Mouse (Mus musculus) liver, embryonic 12.5 days (tissue): ENCODE data around the gene Crtc3. TPM values are rescaled to one million over a fixed set of nuclear protein-coding genes. Genes with fewer than 3 reads are reported as not detected.

ENCODE experiments used
- ATAC-seq: fragments of 200-750 bp; cut with Nextera tagmentation; 2 replicates; pipeline ENCODE4 v1.8.0; 2017; ENCODE audit warnings: moderate number of reproducible peaks, mild to moderate bottlenecking, moderate library complexity
- H3K27ac ChIP-seq: fragments of 300-500 bp; sonication (generic); 2 replicates; pipeline ENCODE4 v1.5.1; 2016; ENCODE audit warnings: mild to moderate bottlenecking
- H3K27me3 ChIP-seq: fragments of 300-500 bp; sonication (generic); replicated peaks from 2 replicates; pipeline ENCODE4 v1.6.1; 2016; ENCODE audit warnings: mild to moderate bottlenecking, moderate library complexity
- H3K36me3 ChIP-seq: fragments of 300-500 bp; sonication (generic); 2 replicates; pipeline ENCODE4 v1.6.1; 2016; ENCODE audit warnings: mild to moderate bottlenecking, moderate library complexity
- H3K4me1 ChIP-seq: fragments of 300-500 bp; sonication (generic); 2 replicates; pipeline ENCODE4 v1.6.1; 2016
- H3K4me2 ChIP-seq: fragments of 300-500 bp; sonication (generic); 2 replicates; pipeline ENCODE4 v1.6.1; 2016; ENCODE audit warnings: mild to moderate bottlenecking, moderate library complexity
- H3K4me3 ChIP-seq: fragments of 300-500 bp; sonication (generic); 2 replicates; pipeline ENCODE4 v1.5.1; 2016; ENCODE audit warnings: mild to moderate bottlenecking, moderate library complexity
- H3K9ac ChIP-seq: fragments of 300-500 bp; sonication (generic); 2 replicates; pipeline ENCODE4 v1.6.1; 2016; ENCODE audit warnings: mild to moderate bottlenecking, moderate library complexity
- H3K9me3 ChIP-seq: fragments of 300-500 bp; sonication (generic); replicated peaks from 2 replicates; pipeline ENCODE4 v1.6.1; 2016; ENCODE audit warnings: mild to moderate bottlenecking, moderate library complexity
- WGBS: fragments of 180-500 bp; shearing (Covaris S2); methylation state at CpG from one replicate; pipeline ENCODE4 v1.1.7; 2016; ENCODE audit not compliant: insufficient replicate concordance; 5-methylcytosine and 5-hydroxymethylcytosine counted together
- polyA plus RNA-seq: library from polyadenylated mRNA; unstranded; fragments of >200 nt; fragmentation: Nextera tagmentation; extraction: Ambion mirVana; gene quantifications from 2 replicates; pipeline ENCODE4 v1.2.1, GENCODE M21; 2016

Gene Crtc3
- polyA plus RNA-seq, 1 experiment from 2014 or later = 7.1 TPM

- peak overlapping the region; percentile 49 for H3K4me2 ChIP-seq
- 0 out of 2 replicates have a peak, but pooled peaks cover 6% of the 10 kb centered on the region for H3K9me3 ChIP-seq
- ATAC-seq = peak; percentile 66
- H3K27me3 ChIP-seq = no peaks in the 10 kb centered on the region; the same call in 1 of the 2 replicates
- 0 out of 2 replicates have a peak overlapping the region, but pooled peaks have one; percentile 10 for H3K4me3 ChIP-seq
- H3K36me3 ChIP-seq = no peaks in the 10 kb centered on the region
- peaks cover 44% of the 10 kb centered on the region for H3K4me1 ChIP-seq
- WGBS = 7% methylated on average over 12 of the region's 12 CpGs
- H3K27ac ChIP-seq = no peak overlapping the region
- H3K9ac ChIP-seq = no peak overlapping the region; the same call in 1 of the 2 replicates
Observed at GRCm38 (mm10) chr7:80680218-80680847, 8.3 kb downstream of the Crtc3 start.

GRCm38 (mm10) chr7:80672323-80672722, 16.4 kb downstream of the Crtc3 start:
- Histone ChIP-seq H3K9ac (no peak overlapping the region), H3K4me2 (no peak overlapping the region), H3K36me3 (0 out of 2 replicates have a peak, but pooled peaks cover 2% of the 10 kb centered on the region), H3K4me3 (no peak overlapping the region), H3K27ac (0 out of 2 replicates have a peak overlapping the region, but pooled peaks have one; percentile 9), H3K27me3 (no peaks in the 10 kb centered on the region), H3K4me1 (peaks cover 45% of the 10 kb centered on the region), H3K9me3 (no peaks in the 10 kb centered on the region)
- no peak for ATAC-seq
- 40% methylated on average over 3 of the region's 3 CpGs for WGBS

GRCm38 (mm10) chr7:80670889-80671288, 17.8 kb downstream of the Crtc3 start:
- WGBS = 79% methylated on average over 6 of the region's 6 CpGs
- H3K27me3 ChIP-seq = no peaks in the 10 kb centered on the region
- no peak for ATAC-seq

GRCm38 (mm10) chr7:80667190-80667589, 21.5 kb downstream of the Crtc3 start:
- Histone ChIP-seq H3K9ac (peak overlapping the region; percentile 37), H3K4me3 (peak overlapping the region; percentile 22)
- ATAC-seq = peak; percentile 80

More at GRCm38 (mm10) chr7:80670889-80671288, 17.8 kb downstream of the Crtc3 start:
- H3K9ac ChIP-seq = no peak overlapping the region
- H3K9me3 ChIP-seq = no peaks in the 10 kb centered on the region
- H3K4me2 ChIP-seq = no peak overlapping the region
- peaks cover 59% of the 10 kb centered on the region for H3K4me1 ChIP-seq
- H3K4me3 ChIP-seq = no peak overlapping the region
- no peak overlapping the region for H3K27ac ChIP-seq
- H3K36me3 ChIP-seq = 0 out of 2 replicates have a peak, but pooled peaks cover 2% of the 10 kb centered on the region

GRCm38 (mm10) chr7:80666198-80666915, 22.3 kb downstream of the Crtc3 start:
- Histone ChIP-seq H3K27me3 (no peaks in the 10 kb centered on the region), H3K36me3 (0 out of 2 replicates have a peak, but pooled peaks cover 2% of the 10 kb centered on the region), H3K4me2 (peak overlapping the region; percentile 59), H3K4me1 (peaks cover 66% of the 10 kb centered on the region), H3K9me3 (no peaks in the 10 kb centered on the region), H3K9ac (peak overlapping the region; percentile 37; the same call in 1 of the 2 replicates), H3K27ac (peak overlapping the region; percentile 80), H3K4me3 (peak overlapping the region; percentile 22; the same call in 1 of the 2 replicates)
- no peak for ATAC-seq
- WGBS = 41% methylated on average over 10 of the region's 10 CpGs

More at GRCm38 (mm10) chr7:80667190-80667589, 21.5 kb downstream of the Crtc3 start:
- H3K9me3 ChIP-seq = no peaks in the 10 kb centered on the region
- no peaks in the 10 kb centered on the region for H3K27me3 ChIP-seq
- H3K36me3 ChIP-seq = 0 out of 2 replicates have a peak, but pooled peaks cover 2% of the 10 kb centered on the region
- H3K4me1 ChIP-seq = peaks cover 66% of the 10 kb centered on the region
- peak overlapping the region; percentile 80 for H3K27ac ChIP-seq
- WGBS = 4% methylated on average over 11 of the region's 11 CpGs
- peak overlapping the region; percentile 59 for H3K4me2 ChIP-seq

- Histone ChIP-seq H3K4me1 (peaks cover 67% of the 10 kb centered on the region), H3K36me3 (no peaks in the 10 kb centered on the region), H3K27ac (peak overlapping the region; percentile 57; the same call in 1 of the 2 replicates), H3K4me3 (no peak overlapping the region), H3K9me3 (no peaks in the 10 kb centered on the region), H3K27me3 (no peaks in the 10 kb centered on the region), H3K4me2 (peak overlapping the region; percentile 8; the same call in 1 of the 2 replicates), H3K9ac (no peak overlapping the region)
- ATAC-seq = peak; percentile 71
- WGBS = 43% methylated on average over 4 of the region's 4 CpGs
Observed at GRCm38 (mm10) chr7:80661082-80661481, 27.6 kb downstream of the Crtc3 start.

- peaks cover 67% of the 10 kb centered on the region for H3K4me1 ChIP-seq
- no peaks in the 10 kb centered on the region for H3K36me3 ChIP-seq
- peak overlapping the region; percentile 57; the same call in 1 of the 2 replicates for H3K27ac ChIP-seq
- no peak overlapping the region for H3K4me2 ChIP-seq
- no peak overlapping the region for H3K4me3 ChIP-seq
- no peak overlapping the region for H3K9ac ChIP-seq
- WGBS = 78% methylated on average over 4 of the region's 4 CpGs
- no peaks in the 10 kb centered on the region for H3K9me3 ChIP-seq
- ATAC-seq = no peak
- no peaks in the 10 kb centered on the region for H3K27me3 ChIP-seq
Observed at GRCm38 (mm10) chr7:80660619-80661018, 28.1 kb downstream of the Crtc3 start.

- H3K27ac ChIP-seq = no peak overlapping the region
- no peak overlapping the region for H3K4me3 ChIP-seq
- peaks cover 71% of the 10 kb centered on the region for H3K4me1 ChIP-seq
- ATAC-seq = no peak
- no peaks in the 10 kb centered on the region for H3K27me3 ChIP-seq
- no peaks in the 10 kb centered on the region for H3K9me3 ChIP-seq
- H3K4me2 ChIP-seq = no peak overlapping the region
- no peaks in the 10 kb centered on the region for H3K36me3 ChIP-seq
- no peak overlapping the region for H3K9ac ChIP-seq
- 59% methylated on average over 8 of the region's 8 CpGs for WGBS
Observed at GRCm38 (mm10) chr7:80657896-80658295, 30.8 kb downstream of the Crtc3 start.

- 74% methylated on average over 6 of the region's 6 CpGs for WGBS
- no peak overlapping the region for H3K27ac ChIP-seq
Observed at GRCm38 (mm10) chr7:80655350-80656013, 33.2 kb downstream of the Crtc3 start.

GRCm38 (mm10) chr7:80654926-80655325, 33.8 kb downstream of the Crtc3 start:
- Histone ChIP-seq H3K4me2 (no peak overlapping the region), H3K27me3 (no peaks in the 10 kb centered on the region), H3K9me3 (no peaks in the 10 kb centered on the region), H3K4me1 (peaks cover 71% of the 10 kb centered on the region), H3K27ac (no peak overlapping the region), H3K36me3 (no peaks in the 10 kb centered on the region), H3K4me3 (no peak overlapping the region), H3K9ac (no peak overlapping the region)
- ATAC-seq = no peak
- WGBS = 74% methylated on average over 5 of the region's 5 CpGs

More at GRCm38 (mm10) chr7:80655350-80656013, 33.2 kb downstream of the Crtc3 start:
- no peaks in the 10 kb centered on the region for H3K36me3 ChIP-seq
- H3K9ac ChIP-seq = no peak overlapping the region
- no peak overlapping the region for H3K4me3 ChIP-seq
- H3K9me3 ChIP-seq = no peaks in the 10 kb centered on the region
- no peaks in the 10 kb centered on the region for H3K27me3 ChIP-seq
- no peak for ATAC-seq
- no peak overlapping the region for H3K4me2 ChIP-seq
- H3K4me1 ChIP-seq = peaks cover 71% of the 10 kb centered on the region

- 83% methylated on average over 7 of the region's 7 CpGs for WGBS
- no peak for ATAC-seq
Observed at GRCm38 (mm10) chr7:80654393-80654792, 34.3 kb downstream of the Crtc3 start.

More at GRCm38 (mm10) chr7:80654393-80654792, 34.3 kb downstream of the Crtc3 start:
- H3K4me3 ChIP-seq = no peak overlapping the region
- no peaks in the 10 kb centered on the region for H3K27me3 ChIP-seq
- H3K4me2 ChIP-seq = no peak overlapping the region
- H3K9me3 ChIP-seq = no peaks in the 10 kb centered on the region
- no peak overlapping the region for H3K27ac ChIP-seq
- peaks cover 68% of the 10 kb centered on the region for H3K4me1 ChIP-seq
- H3K36me3 ChIP-seq = no peaks in the 10 kb centered on the region
- no peak overlapping the region for H3K9ac ChIP-seq
